Mouse (Mus musculus) heart, postnatal 0 days (tissue): ENCODE measurements around the gene Fam187b. TPM values are rescaled to one million over a fixed set of nuclear protein-coding genes. Genes with fewer than 3 reads are reported as not detected.
A peak's percentile ranks its signal among the peaks of the same experiment; 100 is the strongest.

Experiments used
- ATAC-seq: fragments of 200-750 bp; cut with Nextera tagmentation; 2 replicates; pipeline ENCODE4 v1.8.0; 2017; ENCODE audit warnings: low read depth, moderate number of reproducible peaks, moderate library complexity; ENCODE audit not compliant: insufficient read depth
- DNase-seq: peaks from one replicate; pipeline ENCODE4 v3.0.0-alpha.2; 2016; ENCODE audit warnings: low spot score
- H3K27ac ChIP-seq: fragments of 300-500 bp; sonication (generic); 2 replicates; pipeline ENCODE4 v1.5.1; 2014; ENCODE audit warnings: low read depth, mild to moderate bottlenecking
- H3K27me3 ChIP-seq: fragments of 300-500 bp; sonication (generic); 2 replicates; pipeline ENCODE4 v1.6.1; 2014; ENCODE audit warnings: low read length, mixed read lengths; ENCODE audit not compliant: control insufficient read depth, insufficient read depth
- H3K36me3 ChIP-seq: fragments of 300-500 bp; sonication (generic); replicated peaks from 2 replicates; pipeline ENCODE4 v1.6.1; 2014; ENCODE audit warnings: low read length, mixed read lengths; ENCODE audit not compliant: control insufficient read depth, insufficient read depth
- H3K4me1 ChIP-seq: fragments of 300-500 bp; sonication (generic); 2 replicates; pipeline ENCODE4 v1.6.1; 2014; ENCODE audit warnings: antibody characterized with exemption; ENCODE audit not compliant: control insufficient read depth, insufficient read depth
- H3K4me2 ChIP-seq: fragments of 300-500 bp; sonication (generic); 2 replicates; pipeline ENCODE4 v1.6.1; 2014; ENCODE audit warnings: low read depth, mild to moderate bottlenecking, low read length, moderate library complexity
- H3K4me3 ChIP-seq: fragments of 300-500 bp; sonication (generic); 2 replicates; pipeline ENCODE4 v1.5.1; 2014; ENCODE audit warnings: low read depth, low read length
- H3K9ac ChIP-seq: fragments of 300-500 bp; sonication (generic); replicated peaks from 2 replicates; pipeline ENCODE4 v1.6.1; 2014; ENCODE audit warnings: low read depth, low read length, mixed read lengths
- H3K9me3 ChIP-seq: fragments of 300-500 bp; sonication (generic); replicated peaks from 2 replicates; pipeline ENCODE4 v1.6.1; 2016; ENCODE audit warnings: low read length; ENCODE audit not compliant: control insufficient read depth
- CTCF ChIP-seq: IDR thresholded peaks from 2 replicates; pipeline ENCODE4 v1.5.1; 2016; ENCODE audit warnings: antibody characterized with exemption, control low read depth, low read depth
- EP300 ChIP-seq: IDR thresholded peaks from 2 replicates; pipeline ENCODE4 v1.6.1; 2016; ENCODE audit warnings: antibody characterized with exemption, low read depth
- WGBS: fragments of 180-500 bp; shearing (Covaris S2); extraction: QIAGEN DNeasy Blood & Tissue Kit; methylation state at CpG from one replicate; pipeline ENCODE4 v1.1.7; 2014; 5-methylcytosine and 5-hydroxymethylcytosine counted together
- polyA plus RNA-seq: library from polyadenylated mRNA; unstranded; fragments of >200 nt; fragmentation: Nextera tagmentation; extraction: Ambion mirVana; gene quantifications from 2 replicates; pipeline ENCODE4 v1.2.1, GENCODE M21; 2015
- total RNA-seq: library from RNA; depleted of rRNA; stranded (reverse); fragments of >200 nt; gene quantifications from 2 replicates; pipeline ENCODE4 v1.2.3, GENCODE M21; 2014; ENCODE audit warnings: low replicate concordance

Fam187b gene
- total and polyA plus RNA-seq, 2 experiments from 2014 or later = 0.18 TPM; not detected in 1

DNA sequence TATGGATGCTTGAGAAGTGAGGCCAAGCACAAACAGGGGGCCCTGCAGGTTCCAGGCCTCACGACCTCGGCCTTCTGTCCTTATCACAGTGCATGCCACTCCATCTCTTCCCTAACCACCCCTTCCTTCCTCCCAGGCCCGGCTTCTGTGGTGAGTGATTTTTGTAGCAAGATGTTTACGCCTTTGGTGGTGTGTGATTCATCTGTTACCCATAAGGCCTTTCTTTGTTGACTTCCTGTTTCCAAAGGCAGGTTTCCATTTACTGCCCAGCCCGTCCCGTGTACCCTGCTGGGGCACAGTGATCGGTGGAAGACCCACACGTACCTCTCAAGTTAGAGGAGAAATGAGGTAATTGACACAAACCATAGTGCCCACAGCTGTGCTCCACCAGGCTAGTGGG, 29.1 kb downstream of the Fam187b start:
- peaks cover 20% of the 10 kb centered on the region for H3K4me1 ChIP-seq
- H3K27ac ChIP-seq = no peak overlapping the region; the same call in 1 of the 2 replicates
- no peaks in the 10 kb centered on the region for H3K9me3 ChIP-seq
- no peaks in the 10 kb centered on the region for H3K27me3 ChIP-seq
- H3K9ac ChIP-seq = no peak overlapping the region
- TF ChIP-seq EP300 (0 out of 2 replicates have a peak, but pooled peaks have one; percentile 42), CTCF (no peak)
- ATAC-seq (peak; percentile 14; the same call in 1 of the 2 replicates), DNase-seq (peak; percentile 29)
- no peak overlapping the region for H3K4me3 ChIP-seq
- WGBS = 42% methylated on average over 8 of the region's 8 CpGs
- H3K36me3 ChIP-seq = no peaks in the 10 kb centered on the region
- H3K4me2 ChIP-seq = no peak overlapping the region

GRCm38 (mm10) chr7:31007775-31008174, 34.2 kb downstream of the Fam187b start:
- TF ChIP-seq EP300 (no peak), CTCF (no peak)
- no peak for ATAC-seq

DNA sequence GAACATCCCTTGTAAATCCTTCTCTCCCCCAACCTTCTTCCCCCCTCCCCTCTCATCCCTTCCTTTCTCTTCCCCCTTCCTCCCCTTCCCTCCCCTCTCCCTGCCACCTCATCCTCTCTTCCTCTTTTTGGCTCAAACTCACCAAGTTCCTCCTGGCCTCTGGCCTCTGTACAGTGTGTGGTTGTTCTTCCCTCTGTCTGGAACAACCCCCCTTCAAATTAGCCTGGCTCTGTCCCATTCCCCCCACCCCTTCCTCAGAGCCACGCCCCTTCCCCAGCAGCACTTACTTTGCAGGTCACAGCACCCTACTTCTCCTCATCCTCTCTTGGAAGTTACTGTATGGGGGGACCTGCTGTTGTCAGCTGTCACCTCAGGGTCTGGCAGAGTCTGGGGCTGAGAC, 34.6 kb downstream of the Fam187b start:
- WGBS = 58% methylated on average over 1 of the region's 1 CpGs
- Histone ChIP-seq H3K4me2 (no peak overlapping the region), H3K9ac (no peak overlapping the region), H3K27ac (no peak overlapping the region), H3K27me3 (no peaks in the 10 kb centered on the region), H3K36me3 (no peaks in the 10 kb centered on the region), H3K4me1 (no peaks in the 10 kb centered on the region), H3K4me3 (no peak overlapping the region), H3K9me3 (no peaks in the 10 kb centered on the region)
- TF ChIP-seq EP300 = no peak
- TF ChIP-seq CTCF = no peak
- no peak for DNase-seq
- ATAC-seq = no peak; the same call in 1 of the 2 replicates

More at GRCm38 (mm10) chr7:31007775-31008174, 34.2 kb downstream of the Fam187b start:
- Histone ChIP-seq H3K4me2 (no peak overlapping the region), H3K4me1 (peaks cover 2% of the 10 kb centered on the region; the same call in 1 of the 2 replicates), H3K36me3 (no peaks in the 10 kb centered on the region), H3K27ac (no peak overlapping the region), H3K27me3 (no peaks in the 10 kb centered on the region), H3K4me3 (no peak overlapping the region), H3K9ac (no peak overlapping the region), H3K9me3 (no peaks in the 10 kb centered on the region)
- WGBS = 71% methylated on average over 1 of the region's 1 CpGs
- DNase-seq = no peak

DNA sequence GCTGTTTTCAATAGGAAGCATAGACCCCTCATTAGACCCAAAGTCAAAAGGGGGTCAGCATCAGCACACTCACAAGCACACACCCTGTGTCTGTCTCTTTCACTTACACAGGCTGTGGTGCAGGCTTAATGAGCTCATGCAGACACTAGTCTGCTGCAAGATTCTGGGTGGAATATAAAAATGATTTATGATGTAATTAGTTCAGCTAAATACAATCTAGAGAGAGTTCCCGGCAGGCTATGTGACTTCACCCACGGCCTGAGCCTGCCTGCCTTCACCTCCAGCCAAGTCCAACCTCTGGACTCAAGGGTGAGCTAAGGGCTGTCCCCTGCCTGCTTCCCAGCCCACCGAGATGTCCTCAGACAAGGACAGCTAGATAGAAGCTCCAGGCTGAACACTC, 35.3 kb downstream of the Fam187b start:
- TF ChIP-seq EP300 (no peak), CTCF (no peak)
- ATAC-seq = no peak
- Histone ChIP-seq H3K36me3 (no peaks in the 10 kb centered on the region), H3K27ac (no peak overlapping the region), H3K4me1 (no peaks in the 10 kb centered on the region), H3K4me2 (no peak overlapping the region), H3K9me3 (no peaks in the 10 kb centered on the region), H3K4me3 (no peak overlapping the region), H3K27me3 (no peaks in the 10 kb centered on the region), H3K9ac (no peak overlapping the region)
- WGBS = 43% methylated on average over 3 of the region's 3 CpGs
- no peak for DNase-seq

- WGBS = 73% methylated on average over 5 of the region's 5 CpGs
- Histone ChIP-seq H3K9ac (no peak overlapping the region), H3K9me3 (no peaks in the 10 kb centered on the region), H3K36me3 (no peaks in the 10 kb centered on the region), H3K27me3 (no peaks in the 10 kb centered on the region), H3K4me3 (no peak overlapping the region), H3K27ac (no peak overlapping the region), H3K4me1 (peaks cover 12% of the 10 kb centered on the region; the same call in 1 of the 2 replicates), H3K4me2 (no peak overlapping the region)
- TF ChIP-seq EP300 (no peak), CTCF (no peak)
- no peak for ATAC-seq
- no peak for DNase-seq
Measured at GRCm38 (mm10) chr7:31012971-31013370, 39.4 kb downstream of the Fam187b start.
